Mouse (Mus musculus) brain, embryonic 14.5 days (tissue): ENCODE measurements at regions not wholly inside any gene's neighbourhood (a gene's known extent, or its start where the extent isn't known, plus 50 kb on each side); places are given as distances from the start of the nearest gene placed in this dataset.

Experiments used
- CTCF ChIP-seq: fragments of 200-500 bp; IDR thresholded peaks from 2 replicates; pipeline ENCODE4 v1.5.1; 2012; ENCODE audit warnings: inconsistent platforms, mild to moderate bottlenecking, moderate library complexity, borderline replicate concordance; ENCODE audit not compliant: insufficient read depth, insufficient read length; ENCODE audit errors: extremely low read depth
- POLR2A ChIP-seq: fragments of 200-500 bp; IDR thresholded peaks from 2 replicates; pipeline ENCODE4 v1.6.1; 2012; ENCODE audit warnings: mild to moderate bottlenecking, inconsistent platforms, borderline replicate concordance; ENCODE audit not compliant: poor library complexity, insufficient read depth, insufficient read length, severe bottlenecking; ENCODE audit errors: extremely low read depth

GRCm38 (mm10) chr9:43542077-43542654, 201.6 kb upstream of the Nectin1 start:
- TF ChIP-seq CTCF (no peak), POLR2A (no peak)
